Mouse (Mus musculus) embryonic fibroblast, embryonic 13.5 days (primary cell): ENCODE measurements at regions not wholly inside any gene's neighbourhood (a gene's known extent, or its start where the extent isn't known, plus 50 kb on each side); places are given as distances from the start of the nearest gene placed in this dataset.

Source experiments
- CTCF ChIP-seq: IDR thresholded peaks from 2 replicates; pipeline ENCODE4 v1.5.1; 2011; ENCODE audit warnings: mild to moderate bottlenecking, control low read depth, low read length, moderate library complexity, borderline replicate concordance; ENCODE audit not compliant: insufficient read depth
- POLR2A ChIP-seq: IDR thresholded peaks from 2 replicates; pipeline ENCODE4 v1.6.1; 2011; ENCODE audit warnings: low read depth, mild to moderate bottlenecking, control low read depth, low read length, moderate library complexity

DNA sequence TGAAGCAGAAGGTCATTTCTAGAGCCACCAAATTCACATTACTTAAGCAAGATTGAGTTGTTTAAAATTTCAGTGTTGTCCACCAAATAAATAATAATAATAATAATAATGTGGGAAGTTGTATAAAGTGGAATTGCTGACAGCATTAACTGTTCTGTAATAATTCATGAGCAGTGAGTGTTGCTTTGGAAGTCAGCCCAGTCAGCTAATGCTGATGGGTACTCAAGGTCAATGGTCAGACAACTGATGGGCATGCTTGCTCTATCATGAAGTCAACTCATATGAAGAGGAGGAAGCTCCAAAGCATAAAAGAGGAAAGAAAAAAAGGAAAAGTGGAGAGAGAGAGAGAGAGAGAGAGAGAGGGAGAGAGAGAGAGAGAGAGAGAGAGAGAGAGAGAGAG is 69.4 kb upstream of the Plxna2 start:
- TF ChIP-seq CTCF: no peak
- no peak for TF ChIP-seq POLR2A
